Mouse (Mus musculus): ENCODE results near the gene Glra1. TPM values are rescaled to one million over a fixed set of nuclear protein-coding genes. Genes with fewer than 3 reads are reported as not detected.
"Not testable (repeated sequence)": the region's sequence is repeated elsewhere in the genome, so short reads cannot be mapped to it uniquely, and the experiment has no call there.

Gene Glra1
- not detected in 2 replicates for total RNA-seq (2015)
- not detected in 2 replicates for total RNA-seq (2017)

DNA sequence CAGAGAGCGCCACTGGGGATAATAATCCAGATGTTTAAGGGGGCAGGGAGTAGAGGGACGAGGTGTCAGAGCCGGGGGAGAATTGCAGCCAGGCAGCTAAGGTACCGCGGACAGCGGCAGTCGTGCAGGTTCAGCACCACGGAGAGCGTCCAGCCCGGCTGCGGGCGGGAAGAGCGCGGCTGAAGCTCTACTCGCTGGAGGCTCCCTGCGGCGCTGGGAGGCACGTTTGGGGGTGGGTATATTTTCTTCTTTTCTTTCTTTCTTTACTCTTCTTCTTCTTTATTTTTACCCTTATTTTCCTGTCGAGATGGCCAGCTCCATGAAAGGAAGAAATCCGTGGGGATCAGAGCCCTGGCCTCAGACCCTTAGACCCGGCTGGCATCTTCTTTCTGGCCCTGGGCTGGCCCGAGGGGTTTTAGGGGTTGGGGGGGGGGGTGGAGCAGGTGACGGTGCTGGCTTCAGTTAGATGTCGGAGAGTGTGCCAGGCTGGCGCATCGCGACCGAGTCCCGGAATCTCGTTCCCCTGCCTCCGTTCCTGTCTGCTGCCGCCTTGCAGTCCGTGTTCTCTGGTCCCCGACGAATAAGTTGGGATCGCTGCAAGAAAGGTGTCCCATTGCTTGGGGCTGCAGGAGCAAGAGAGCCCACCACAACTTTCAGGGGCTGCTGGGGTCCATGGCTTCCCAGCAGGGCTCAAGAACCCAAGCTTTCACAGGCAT, at the start of gene Glra1:
Gene Glra1 (minus strand): TSS at position 391 of the 716 bp plus-strand sequence.
- ATAC-seq (ENCODE audit: poor library complexity, severe bottlenecking): no peak

- no peak for ATAC-seq (ENCODE audit: poor library complexity, severe bottlenecking)
Measured at GRCm38 (mm10) chr11:55636961-55637360, 29.0 kb upstream of the Glra1 start.

- no peak for ATAC-seq (ENCODE audit: poor library complexity, severe bottlenecking)
Measured at GRCm38 (mm10) chr11:55633901-55634300, 25.9 kb upstream of the Glra1 start.

GRCm38 (mm10) chr11:55614631-55615030, 6.6 kb upstream of the Glra1 start:
- ATAC-seq (ENCODE audit: poor library complexity, severe bottlenecking): not testable (repeated sequence)

DNA sequence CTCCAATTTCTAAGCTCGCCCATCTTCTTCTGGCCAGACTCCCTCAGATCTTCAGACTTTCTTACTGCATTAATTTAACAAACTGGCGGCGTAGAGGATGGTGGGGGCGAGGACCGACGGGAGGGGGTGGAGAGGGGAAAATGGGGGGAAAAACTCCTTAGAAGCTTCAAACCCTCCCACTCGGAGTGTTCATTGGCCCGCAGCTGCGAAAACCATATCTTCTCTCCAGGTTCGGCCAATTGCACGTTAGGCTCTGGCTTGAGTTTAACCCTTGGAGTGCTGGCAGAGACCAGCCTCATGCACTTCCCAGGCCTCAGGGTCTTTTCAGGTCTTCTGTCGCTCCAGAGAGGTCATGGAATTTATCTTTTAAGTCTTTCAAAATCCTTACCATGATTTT, 524 bp upstream of the Glra1 start:
- ATAC-seq (ENCODE audit: poor library complexity, severe bottlenecking): no peak

GRCm38 (mm10) chr11:55607066-55607807, 761 bp downstream of the Glra1 start:
- ATAC-seq (ENCODE audit: poor library complexity, severe bottlenecking): no peak

DNA sequence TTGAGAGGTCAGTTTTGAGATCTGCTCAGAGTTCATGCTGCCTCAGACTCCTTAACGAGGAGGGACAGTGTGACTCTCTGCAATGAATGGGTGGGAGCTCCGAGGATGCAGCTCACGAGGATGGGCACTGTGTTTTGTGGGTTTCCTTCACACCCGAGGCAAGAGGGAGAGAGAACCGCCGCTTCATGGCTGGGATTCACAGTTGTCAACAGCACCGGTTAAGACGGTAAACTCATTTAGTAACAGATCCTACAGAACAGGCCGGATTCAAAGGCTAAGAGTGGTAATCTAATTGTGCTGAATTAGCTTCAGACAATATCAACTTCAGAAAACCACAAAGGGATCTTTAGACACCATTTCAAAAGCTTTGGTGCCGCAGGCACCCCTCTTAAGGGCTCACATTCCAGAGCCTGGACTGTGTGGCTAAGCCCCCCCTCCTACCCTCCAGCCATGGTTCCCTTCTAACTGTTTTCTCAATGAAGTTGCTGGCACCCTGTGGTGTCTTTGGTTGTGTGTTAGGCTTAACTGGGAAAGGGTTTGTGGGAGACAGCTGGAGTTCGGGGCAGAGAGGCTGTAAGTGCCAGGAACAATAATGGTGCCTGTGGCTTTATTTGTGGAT, 6.4 kb downstream of the Glra1 start:
- no peak for ATAC-seq (ENCODE audit: poor library complexity, severe bottlenecking)

GRCm38 (mm10) chr11:55595726-55596125, 12.3 kb downstream of the Glra1 start:
- no peak for ATAC-seq (ENCODE audit: poor library complexity, severe bottlenecking)

DNA sequence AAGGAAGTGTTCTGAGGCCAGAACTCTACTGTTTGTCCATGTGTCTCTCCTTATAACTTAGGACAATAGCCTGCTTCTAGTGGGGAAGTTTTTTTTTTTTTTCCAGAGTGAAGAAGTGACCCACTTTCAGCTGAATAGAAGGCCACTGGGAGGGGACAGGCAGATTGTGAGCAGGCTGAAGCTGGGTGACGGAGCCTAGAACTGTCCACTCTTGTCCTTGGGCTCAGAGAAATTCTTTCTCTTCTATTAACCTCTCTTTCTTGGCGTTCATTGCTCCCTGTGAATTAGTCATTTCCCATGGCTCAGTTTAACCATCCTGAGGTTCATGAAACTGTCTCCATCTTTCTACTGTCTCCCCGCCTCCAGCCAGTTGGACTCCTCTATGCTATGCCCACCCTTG, 13.6 kb downstream of the Glra1 start:
- no peak for ATAC-seq (ENCODE audit: poor library complexity, severe bottlenecking)

GRCm38 (mm10) chr11:55591194-55591593, 16.8 kb downstream of the Glra1 start:
- no peak for ATAC-seq (ENCODE audit: poor library complexity, severe bottlenecking)

DNA sequence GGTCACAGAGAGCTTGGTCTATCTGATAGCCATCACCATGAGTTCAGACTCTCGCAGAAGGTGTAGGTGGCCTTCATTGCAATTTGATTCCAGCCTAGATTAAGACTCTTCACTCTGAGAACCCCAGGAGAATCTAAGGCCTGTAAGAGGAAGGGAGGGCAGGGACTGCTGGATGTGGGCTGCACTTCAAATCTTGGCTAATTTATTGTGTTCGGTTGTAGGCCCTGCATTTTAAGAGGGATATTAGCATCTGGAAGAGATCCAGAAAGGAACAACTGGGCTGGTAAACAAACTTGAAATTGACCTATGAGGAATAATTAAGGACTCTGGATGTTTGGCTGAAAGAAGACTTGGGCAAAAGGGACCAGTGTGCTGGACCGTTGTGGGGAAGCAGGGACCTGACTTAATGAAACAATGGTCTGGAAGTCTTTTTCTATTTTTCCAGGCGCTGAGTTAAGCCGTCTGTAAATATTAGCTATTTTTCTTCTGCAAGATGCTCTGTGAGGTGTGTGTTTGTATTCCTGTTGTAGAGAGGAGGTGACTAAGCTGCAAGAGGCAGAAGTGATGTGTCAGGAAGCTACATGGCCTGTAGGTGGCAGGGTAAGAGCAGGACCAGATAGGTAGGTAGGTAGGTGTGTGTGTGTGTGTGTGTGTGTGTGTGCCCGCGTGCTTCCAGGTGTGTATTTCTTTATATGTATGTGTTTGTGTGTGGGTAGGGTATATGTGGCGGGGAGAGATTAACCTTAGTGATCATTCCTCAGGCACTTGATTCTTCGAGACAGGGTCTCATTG, 18.4 kb downstream of the Glra1 start:
- no peak for ATAC-seq (ENCODE audit: poor library complexity, severe bottlenecking)

GRCm38 (mm10) chr11:55574397-55574796, 33.6 kb downstream of the Glra1 start:
- no peak for ATAC-seq (ENCODE audit: poor library complexity, severe bottlenecking)

DNA sequence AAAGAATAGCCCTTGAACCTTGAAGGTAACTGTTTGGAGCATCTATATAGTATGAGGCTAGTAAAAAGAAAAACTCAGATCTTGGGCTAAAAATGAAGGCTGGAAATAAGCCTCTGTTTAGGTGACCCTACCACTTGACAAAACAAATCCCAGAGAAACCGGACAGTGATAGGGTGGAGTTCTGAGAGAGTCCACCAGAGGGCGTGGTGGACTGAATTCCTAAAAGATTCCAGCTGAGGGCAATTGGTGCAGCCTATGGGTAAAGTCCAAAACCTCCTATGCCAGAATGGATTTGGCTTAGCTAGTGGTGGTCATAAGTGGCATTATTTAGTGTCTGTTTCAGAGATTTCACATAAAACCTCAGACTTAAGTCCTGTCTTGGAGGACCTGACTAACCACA, 36.9 kb downstream of the Glra1 start:
- no peak for ATAC-seq (ENCODE audit: poor library complexity, severe bottlenecking)

- no peak for ATAC-seq (ENCODE audit: poor library complexity, severe bottlenecking)
Measured at GRCm38 (mm10) chr11:55566309-55567099, 41.5 kb downstream of the Glra1 start.

DNA sequence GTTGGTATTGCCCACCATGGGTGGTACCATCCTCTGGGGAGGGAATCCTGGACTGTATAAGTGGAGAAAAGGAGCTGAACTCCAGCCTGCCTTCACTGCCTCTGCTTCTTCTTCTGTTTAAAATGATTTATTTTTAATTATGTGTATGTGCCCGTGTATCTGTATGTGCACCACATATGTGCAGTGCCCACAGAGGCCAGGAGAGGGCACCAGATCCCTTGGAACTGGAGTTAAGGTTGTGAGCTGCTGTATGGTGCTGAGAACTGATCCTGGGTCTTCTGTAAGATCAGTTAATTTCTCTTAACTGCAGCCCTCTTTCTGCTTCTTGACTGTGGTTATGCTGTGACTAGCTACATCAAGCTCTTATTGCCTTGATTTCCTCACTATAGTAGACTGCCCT, 62.3 kb downstream of the Glra1 start:
- ATAC-seq (ENCODE audit: poor library complexity, severe bottlenecking): no peak

DNA sequence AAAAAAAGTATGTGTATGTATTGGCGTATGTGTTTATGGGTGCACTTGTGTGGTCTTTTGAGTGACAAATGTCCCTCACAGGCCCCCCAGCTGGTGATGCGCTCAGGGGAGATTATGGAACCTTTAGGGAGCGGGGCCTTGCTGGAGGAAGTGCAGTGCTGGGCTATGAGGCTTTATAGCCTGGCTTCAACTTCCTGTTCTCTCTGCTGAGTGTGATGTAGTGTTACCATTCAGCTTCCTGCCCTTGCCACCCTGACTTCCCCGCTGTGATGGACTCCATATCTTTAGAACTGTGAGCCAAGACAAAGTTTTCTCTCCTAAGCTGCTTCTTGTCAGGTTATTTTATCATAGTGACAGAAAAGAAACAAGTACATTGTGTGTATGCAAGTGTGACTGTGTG, 65.3 kb downstream of the Glra1 start:
- ATAC-seq (ENCODE audit: poor library complexity, severe bottlenecking): no peak

DNA sequence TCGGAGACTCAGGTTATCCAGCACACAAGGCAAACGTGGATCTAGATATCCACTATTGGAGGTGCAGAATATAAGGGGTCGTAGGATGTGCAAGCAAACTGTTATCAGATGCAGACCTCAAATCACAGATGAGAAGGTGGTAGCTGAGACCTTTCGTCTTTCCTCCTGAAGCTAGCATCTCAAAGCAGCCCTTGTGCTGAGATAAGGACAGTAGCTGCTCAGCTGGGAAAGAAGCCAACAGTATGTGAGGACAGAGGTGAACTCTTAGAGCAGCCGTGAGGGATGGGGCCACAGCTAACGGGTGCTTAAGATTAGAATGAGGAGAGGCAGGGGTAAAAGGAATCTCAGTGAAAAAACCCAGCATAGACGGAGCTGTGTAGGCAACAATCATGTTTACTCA, 65.9 kb downstream of the Glra1 start:
- ATAC-seq (ENCODE audit: poor library complexity, severe bottlenecking): no peak

DNA sequence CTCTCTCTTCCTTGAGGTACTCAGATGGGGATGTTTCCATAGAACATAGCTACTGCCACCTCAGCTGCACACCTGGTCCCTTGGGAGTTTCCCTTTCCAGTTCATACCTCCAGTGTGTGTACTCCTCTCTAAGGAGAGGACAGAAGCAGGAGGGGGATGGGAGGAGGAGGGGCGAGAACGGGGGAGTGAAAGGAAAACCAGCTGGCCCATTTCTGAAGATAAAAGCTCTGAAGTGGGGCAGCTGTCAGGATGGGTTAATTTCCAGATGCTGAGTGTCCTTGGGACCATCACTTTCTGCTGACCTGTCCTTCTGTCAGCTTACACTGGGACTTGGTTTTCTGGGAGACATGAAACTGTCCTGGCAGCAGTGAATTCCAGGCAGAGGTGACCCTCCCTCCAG, 73.2 kb downstream of the Glra1 start:
- ATAC-seq (ENCODE audit: poor library complexity, severe bottlenecking): no peak

- ATAC-seq (ENCODE audit: poor library complexity, severe bottlenecking): no peak
Measured at GRCm38 (mm10) chr11:55533378-55533777, 74.6 kb downstream of the Glra1 start.

GRCm38 (mm10) chr11:55530741-55531140, 77.3 kb downstream of the Glra1 start:
- 0 out of 2 replicates have a peak, but pooled peaks have one; percentile 21 for ATAC-seq (ENCODE audit: poor library complexity, severe bottlenecking)

Measured in megakaryocyte, adult 5-6 weeks (primary cell).